Mouse (Mus musculus) ZHBTc4 (cell line): ENCODE results near the gene Urb2.
"Not testable (repeated sequence)": the region's sequence is repeated elsewhere in the genome, so short reads cannot be mapped to it uniquely, and the experiment has no call there.

ENCODE experiments used
- DNase-seq: peaks from one replicate; pipeline ENCODE4 v3.0.0-alpha.2; 2011; ENCODE audit warnings: low read depth, low spot score

Urb2 gene

DNA sequence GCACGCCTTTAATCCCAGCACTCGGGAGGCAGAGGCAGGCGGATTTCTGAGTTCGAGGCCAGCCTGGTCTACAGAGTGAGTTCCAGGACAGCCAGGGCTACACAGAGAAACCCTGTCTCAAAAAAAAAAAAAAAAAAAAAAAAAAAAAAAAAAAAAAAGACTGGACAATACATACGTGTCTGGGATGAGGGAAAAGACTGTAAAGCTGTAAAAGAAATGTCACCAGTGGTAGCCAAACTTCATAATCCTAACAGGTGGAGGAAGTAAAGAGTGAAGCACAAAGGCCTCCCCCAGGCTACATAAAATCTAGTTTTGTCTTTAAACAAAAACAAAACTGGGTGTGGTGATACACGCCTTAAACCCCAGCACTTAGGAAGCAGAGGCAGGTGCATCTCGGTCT, 7.0 kb upstream of the Urb2 start:
- peak; percentile 44 for DNase-seq

DNA sequence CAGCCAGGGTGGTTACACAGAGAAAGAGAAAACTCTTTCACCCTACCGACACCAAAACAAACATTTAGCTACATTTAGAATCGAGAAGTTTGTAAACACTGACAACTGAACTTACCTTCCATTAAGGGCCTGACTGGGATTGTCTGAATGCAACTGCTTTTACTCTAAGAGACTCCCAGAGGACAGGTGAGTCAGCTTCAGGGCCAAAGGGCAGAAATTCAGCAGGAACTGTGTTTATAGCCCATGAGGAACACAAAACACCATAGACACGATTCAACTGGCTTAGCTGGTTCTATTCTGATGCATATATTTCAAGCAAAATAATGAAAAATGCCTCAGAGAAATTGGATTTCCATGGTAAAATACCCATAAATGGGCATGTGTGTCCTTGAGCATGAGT, 6.6 kb upstream of the Urb2 start:
- DNase-seq: no peak

DNA sequence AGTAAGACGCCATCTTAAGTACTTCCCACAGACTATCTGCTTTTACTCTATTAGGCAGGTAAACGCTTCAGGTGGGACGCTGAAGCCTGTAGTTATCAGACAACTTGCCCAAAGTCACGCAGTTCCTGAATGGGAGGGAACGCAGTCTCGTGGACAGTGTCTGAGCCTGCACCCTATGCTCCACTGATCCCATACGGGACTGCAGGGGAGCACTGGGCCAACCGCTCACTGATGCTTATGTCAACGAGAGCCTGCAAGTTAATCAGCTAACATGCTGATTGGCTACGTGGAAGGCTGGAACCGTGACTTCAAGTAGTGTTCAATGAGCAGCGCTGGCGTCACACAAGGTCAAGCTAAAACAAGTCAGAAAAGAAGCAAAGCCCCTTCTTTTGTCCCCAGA, 1.5 kb upstream of the Urb2 start:
- peak; percentile 68 for DNase-seq

DNA sequence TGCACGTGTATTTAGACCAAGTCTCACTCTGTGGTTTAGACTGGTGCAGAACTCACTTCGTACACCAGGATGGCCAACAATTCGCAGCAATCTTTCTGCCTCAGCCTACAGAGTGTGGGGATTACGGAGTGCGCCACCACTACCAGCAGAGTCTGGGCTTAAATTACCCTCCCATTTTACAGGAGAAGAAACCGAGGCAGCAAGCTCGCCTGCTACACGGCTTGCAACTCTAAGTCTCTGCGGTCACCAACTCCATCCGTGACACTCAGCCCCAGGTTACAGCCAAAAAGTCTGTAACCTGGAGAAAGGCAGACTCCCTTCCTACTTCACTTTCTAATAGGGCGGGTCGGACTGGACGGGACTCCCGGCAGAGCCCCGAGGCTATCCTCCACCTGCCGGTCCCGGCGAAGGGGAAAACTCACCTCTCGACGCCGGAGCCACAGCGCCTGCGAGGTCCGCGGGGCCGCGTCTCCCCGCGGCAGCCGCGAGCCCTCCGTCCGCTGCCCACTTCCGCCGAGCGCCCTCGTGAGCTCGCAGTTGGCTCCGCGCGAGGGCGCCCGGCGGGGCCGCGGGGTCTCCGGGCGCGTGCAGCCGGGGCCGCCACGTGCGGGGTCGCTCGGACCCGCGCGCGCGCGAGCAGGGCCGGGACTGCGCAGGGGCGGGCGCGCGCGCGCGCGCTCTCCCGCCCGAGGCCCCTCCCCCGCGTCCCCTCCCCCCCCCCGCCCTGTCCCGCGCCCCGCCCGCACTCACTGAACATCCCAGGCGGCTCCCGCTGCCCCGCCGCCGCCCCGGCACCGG, 670 bp upstream of the Urb2 start:
- DNase-seq: peak; percentile 81

DNA sequence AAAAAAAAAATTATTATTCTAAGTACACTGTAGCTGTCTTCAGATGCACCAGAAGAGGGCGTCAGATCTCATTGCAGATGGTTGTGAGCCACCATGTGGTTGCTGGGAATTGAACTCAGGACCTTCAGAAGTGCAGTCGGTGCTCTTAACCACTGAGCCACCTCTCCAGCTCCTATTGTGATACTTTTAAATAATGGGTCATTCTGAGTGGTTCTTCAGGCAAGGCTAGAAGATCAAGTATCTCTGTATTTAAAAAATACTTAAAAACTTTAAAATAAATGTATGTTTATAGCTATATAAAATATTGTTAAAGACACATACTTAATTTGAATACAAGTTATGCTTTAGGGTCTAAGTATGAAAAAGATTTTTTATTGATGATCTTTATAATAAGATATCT, 5.0 kb downstream of the Urb2 start:
- not testable (repeated sequence) for DNase-seq

DNA sequence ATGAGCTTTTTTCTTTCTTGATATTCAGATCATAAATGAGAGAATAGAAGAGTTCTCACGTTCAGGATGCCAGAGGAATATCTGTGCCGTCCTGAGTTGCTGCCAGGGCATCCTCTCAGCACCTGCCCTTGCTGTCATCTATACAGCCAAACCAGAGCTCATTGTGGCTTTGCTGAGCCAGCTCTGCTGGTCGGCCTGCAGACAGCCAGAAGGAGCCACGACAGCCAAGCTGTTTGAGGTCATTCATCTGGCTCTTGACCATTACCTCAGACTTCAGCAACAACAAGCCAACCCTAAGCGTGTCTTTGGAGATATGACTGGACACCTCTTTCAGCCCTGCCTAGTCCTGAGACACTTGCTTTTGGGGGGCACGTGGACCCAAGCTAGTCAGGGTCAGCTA, 6.5 kb downstream of the Urb2 start:
- DNase-seq: no peak

DNA sequence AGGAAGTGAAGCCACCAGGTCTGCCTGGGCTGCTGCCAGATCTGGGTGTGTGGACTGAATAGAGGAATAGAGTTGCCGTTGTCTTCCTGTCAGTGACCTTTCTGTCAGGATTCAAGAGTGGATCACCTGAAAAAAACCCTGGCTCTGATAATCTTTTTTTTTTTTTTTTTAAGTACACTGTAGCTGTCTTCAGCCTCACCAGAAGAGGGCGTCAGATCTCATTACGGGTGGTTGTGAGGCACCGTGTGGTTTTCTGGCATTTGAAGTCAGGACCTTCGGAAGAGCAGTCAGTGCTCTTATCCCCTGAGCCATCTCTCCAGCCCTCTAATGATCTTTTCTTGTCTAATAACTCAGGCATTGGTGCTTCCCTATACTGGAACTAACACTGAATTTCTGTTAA, 12.1 kb downstream of the Urb2 start:
- peak; percentile 48 for DNase-seq

DNA sequence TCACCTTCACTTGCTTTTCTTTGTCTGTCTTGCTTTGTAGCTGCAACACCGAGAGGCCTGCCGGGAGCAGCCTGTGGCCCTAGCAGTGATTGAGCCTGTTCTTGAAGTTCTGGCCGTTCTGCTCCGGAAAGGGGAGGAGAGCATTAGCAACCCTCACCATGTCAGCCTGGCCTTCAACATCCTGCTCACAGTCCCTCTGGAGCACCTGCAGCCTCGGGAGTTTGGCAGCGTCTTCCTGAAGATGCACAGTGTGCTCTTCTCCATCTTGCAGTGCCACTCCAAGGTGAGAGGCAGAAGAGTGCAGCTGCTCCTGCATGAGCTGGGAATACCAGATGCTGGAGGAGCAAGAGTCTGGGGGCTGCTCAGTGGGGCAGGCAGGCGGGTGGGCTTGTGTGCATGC, 16.8 kb downstream of the Urb2 start:
- no peak for DNase-seq

DNA sequence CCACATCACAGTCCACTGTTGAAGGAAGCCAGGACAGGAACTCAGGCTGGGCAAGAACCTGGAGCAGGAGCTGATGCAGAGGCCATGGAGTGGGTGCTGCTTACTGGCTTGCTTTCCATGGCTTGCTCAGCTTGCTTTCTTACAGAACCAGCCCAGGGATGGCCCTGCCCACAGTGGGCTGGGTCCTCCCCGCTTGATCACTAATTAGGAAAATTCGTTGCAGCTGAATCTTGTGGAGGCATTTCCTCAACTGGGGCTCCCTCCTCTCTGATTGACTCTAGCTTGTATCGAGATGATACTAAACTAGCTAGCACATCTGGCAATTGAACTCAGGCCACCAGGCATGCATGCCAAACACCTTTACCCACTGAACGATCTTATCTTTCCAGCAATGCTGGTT, 18.0 kb downstream of the Urb2 start:
- no peak for DNase-seq

DNA sequence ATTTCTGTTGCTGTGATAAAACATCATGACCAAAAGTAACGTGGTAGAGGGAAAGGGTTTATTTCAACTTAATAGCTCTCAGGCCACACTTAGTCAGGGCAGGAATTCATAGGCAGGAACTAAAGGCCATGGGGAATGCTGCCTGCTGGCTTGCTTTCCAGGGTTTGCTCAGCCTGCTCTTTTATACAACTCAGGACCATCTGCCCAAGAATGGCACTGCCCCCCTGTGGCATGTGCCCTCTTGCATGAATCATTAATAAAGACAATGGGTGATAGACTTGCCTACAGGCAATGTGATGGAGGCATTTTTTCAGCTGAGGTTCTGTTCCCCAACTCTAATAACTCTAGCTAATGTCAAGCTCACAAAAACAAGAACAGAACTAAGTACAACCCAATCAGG, 20.9 kb downstream of the Urb2 start:
- DNase-seq: no peak

DNA sequence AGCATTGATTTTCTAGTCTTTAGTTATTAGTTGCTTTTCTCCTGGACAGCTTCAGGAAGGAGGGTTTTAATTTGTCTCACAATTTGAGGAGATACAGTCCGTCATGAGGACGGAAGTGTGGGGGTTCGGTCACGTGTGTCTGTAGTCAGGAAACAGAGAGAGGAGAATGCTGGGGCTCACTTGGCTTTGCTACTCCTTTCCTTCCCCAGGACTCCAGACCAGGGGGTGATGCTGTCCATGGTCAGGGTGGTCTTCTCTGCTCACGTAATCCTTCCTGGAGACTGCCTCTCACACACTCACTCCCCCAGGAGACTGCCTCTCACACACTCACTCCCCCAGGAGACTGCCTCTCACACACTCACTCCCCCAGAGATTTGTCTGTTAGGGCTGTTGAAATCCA, 23.1 kb downstream of the Urb2 start:
- DNase-seq: no peak

DNA sequence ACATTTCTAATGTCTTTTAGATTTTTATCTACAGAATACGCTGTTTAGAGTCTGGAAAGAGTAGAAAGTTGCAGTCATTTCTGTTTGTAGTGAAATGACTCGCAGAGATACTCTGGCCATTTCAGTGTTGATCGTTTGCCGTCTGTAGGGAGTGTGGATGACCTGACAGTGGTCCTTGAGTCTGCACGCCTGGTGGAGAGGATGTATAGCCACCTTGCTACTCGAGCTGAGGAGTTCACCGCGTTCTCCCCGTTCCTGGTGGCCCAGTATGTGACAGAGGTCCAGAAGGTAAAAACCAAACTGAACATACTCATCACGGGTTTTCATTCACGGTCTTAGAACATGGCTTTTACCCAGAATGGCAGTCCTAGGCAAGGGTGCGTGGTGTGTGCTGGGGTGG, 23.6 kb downstream of the Urb2 start:
- DNase-seq: no peak

DNA sequence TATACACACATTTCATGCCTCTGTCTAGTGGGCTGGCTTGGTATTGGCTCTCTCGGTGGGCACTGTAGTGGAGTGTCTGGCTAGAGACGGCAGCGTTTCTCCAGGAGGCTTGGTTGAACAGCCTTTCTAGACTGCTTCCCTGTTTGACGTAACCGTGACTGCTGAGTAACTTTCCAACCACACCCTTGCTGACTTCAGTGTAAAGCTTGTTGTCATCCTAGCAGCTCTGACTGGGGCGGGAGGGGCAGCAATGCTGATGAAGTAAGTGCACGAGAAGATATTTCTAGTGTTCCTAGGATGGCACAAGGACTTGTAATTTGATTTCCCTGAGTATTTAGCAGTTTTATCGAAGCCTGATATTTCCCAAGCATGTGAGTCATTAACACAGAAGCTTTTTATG, 24.5 kb downstream of the Urb2 start:
- DNase-seq: peak; percentile 29

DNA sequence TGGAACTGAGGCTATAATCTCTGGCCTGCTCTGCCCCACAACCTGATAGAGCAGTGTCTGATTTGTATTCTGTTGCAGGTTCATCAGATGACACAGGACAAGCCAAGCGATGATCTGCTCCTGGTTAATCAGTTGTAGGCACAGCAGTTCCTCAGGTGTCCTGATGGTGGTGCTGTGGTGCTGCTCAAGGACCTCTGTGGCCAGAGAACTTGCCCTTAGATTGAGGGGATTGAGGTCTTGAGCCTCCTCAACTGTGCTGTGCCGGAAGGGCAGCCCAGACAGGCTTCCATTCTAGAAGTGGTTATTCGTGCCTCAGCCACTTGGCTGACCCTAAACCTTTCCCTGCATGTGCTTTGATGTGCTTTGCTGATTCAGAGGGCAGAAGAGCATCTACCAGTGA, 30.8 kb downstream of the Urb2 start:
- DNase-seq: peak; percentile 83

DNA sequence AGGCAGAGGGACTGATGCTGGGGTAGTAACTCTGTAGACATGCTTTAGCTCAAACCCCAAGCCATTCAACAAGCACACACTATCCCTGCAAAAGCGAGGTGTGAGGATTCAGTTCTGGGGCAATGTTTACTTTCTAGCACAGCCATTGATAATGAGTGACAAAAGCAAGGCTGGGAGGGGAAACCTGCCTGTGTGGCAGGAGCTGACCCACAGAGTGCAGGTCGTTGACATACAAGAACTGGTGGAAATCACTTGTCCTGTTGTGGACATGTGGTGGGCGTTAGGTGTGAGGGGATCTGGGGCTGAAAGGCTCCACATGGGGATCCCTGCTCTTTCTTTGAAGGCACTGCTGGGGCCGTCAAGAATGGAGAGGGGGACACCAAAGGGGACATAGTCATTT, 31.3 kb downstream of the Urb2 start:
- DNase-seq: no peak

DNA sequence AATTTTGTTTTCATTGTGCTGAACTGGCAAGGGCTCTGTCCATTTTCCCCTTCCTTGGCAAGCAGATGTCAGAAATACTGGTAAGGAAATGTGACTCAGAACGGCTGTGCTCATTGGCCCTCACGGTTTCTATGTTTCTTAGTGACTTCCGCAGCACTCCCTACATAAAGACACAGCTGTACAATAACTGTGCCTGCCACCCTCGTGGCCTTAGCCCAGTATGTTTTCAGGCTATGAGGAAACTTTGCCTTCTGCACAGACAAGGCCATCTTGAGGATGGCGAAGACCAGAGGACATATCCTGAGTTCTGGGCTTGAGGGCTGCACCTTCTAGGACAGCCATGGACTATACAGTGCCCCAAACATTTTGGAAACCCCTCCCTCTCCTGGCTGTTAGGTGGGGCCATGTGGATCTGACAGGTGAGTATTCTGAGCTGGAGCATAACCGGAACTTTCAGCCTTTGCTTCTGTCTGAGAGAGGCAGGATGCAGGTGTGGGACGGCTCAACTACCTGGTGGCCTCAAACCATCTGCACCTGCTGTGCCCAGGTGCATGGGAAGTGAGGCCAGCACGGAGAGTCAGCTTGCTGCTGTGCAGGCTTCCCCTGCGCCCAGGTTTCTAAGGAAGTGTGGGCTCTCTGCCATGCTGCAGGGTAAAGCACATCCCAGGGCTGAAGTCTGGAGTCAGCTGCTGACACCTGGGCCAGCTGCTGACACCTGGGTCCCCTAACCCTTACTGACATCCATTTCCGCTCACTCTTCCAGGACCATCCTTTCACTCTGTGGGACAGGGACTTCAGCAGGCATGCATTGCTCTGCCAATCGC, 35.7 kb downstream of the Urb2 start:
- DNase-seq: no peak

DNA sequence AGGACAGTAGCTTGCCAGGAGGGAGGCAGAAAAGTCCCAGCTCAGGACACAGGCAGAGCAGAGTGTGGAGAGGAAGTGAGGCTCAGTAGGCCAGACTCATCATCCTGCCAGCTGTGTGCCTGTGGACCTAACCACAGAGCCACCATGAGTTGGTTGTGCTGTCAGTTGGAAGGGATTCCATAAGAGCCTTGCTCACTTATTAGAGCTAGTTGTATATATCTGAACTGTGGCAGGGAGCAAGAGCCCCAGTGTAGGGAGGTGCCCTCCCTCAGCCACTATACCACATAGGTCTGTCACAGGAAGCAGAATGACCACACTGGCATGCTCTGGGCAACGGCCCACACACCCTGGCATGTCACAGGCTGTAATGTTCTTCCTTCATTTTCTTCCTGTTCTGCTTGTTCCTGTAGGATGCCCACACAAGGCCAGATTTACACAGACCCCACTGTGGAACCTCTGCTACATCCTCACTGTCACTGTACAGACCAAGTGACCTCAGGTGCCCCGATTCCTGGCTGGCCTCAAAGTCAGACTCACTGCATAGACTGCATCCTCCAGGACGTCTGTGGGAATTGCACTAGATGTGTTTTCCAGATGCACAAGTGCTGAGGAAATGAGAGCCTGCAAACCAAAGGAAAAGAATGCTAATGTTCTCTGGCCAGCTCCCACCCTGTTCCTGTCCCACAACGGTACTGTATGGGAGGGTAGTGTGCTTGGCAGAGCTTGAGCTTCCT, 45.2 kb downstream of the Urb2 start:
- no peak for DNase-seq

DNA sequence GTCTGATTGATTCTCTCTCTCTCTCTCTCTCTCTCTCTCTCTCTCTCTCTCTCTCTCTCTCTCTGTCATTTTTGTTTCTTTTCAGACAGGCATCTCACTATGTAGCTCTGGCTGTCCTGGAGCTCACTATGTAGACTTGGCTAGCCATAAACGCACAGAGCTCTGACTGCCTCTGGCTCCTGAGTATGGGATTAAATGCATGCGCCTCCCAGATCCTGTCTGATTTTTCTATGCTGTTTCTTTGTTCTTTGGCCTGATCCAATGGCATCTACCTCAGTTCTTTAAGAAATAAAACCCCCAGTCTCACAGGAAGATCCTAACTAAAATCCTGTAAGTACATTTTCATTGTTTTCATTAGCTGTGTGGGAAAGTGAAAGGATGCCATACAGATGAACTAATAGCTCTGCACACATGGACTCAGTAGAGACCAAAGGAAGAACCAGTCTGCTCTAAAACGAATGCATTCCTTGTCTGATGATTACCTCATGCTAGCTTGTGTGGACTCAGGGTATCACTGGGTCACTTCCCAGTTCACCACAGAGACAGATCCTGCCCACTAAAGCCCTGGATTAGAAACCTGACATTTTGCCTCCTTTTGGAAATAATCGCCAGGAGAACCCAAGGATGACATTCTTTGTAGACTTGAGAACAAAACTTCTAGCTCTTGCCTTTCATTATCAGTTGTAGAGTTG, 45.9 kb downstream of the Urb2 start:
- DNase-seq: no peak

DNA sequence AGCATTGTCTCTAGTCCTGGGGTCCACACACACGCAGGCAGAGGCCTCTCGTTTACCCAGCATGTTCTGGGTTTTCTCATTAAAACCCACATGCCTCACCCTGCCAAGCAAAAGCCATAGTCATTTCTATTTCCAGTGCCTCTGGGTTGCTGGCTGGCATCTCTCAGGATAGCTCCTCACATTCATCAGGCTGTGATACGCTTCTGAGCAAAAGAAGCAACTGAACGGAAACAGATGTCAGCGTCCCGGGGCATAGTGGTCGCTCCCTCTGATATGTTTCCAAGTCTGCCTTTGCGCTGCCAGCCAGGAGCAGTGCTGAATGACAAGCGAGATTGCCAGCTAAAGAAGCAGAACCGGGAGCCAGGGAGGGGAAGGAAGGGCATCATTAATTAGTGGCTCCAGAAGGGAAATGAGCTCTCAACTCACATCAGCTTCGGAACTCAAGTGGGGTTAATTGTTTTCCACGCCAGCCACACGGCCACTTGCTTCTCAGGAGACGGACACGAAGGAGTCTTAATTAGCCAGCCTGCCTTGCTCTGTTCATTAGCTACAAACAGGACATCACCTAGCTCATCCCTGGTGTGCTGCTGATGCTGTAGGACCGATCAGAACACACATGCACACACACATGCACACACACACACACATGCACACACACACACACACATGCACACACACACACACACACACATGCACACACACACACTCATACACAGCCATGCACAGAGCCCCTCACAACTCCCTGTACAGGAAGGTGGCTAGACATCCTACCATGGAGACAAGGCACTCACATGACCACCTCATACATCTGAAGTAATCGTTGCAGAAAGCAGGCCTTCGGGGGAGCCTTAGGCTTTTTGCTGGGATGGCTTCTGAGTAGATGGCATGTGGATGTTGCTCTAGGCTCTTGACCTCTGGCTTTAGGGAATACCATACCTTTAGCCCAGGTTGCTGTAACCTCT, 49.3 kb downstream of the Urb2 start:
- DNase-seq: no peak

DNA sequence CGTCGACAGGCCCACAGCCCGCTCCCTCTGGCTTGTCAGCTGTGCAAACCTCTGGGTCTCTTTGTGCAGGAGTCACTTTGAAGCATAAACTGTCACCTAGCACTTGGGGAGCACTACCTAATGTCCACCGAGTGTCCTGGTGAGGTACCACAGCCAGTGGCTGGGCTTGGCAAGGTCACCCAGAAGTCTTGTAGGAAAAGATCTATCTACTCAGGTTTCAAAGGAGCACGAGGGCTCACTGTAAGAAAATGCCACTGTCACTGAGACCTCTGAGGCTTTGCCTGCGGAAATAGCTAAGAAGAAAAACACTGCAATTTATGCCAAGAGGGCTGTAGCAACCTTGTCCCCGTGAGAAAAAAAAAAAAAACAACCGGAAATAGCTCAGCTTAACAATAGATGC, 54.7 kb downstream of the Urb2 start:
- no peak for DNase-seq

DNA sequence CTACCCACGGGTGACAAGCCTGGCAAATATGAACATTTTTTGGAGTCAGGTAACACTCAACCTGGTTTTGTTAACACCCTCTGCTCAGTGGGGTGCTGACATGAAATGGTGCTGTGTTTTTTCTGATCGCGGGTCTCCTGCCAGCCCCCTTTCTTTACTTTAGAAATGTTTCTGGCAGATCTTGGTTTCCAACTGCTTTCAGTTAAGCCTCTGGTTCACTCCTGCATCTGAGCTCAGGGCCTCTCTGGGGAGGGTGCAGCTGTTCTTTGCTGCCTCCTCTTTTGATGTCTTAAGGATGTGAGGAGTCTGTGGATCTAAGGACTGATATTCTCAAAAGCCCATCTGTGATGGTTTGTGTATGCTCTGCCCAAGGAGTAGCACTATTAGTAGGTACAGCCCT, 55.1 kb downstream of the Urb2 start:
- no peak for DNase-seq
